Mouse (Mus musculus): ENCODE measurements around the gene Gm49358. TPM values are rescaled to one million over a fixed set of nuclear protein-coding genes. Genes with fewer than 3 reads are reported as not detected.

Gene Gm49358
- total RNA-seq, 2 experiments from 2014 or later: 12.5 to 13.9 TPM

- no peak for DNase-seq (ENCODE audit: low spot score)
Measured at GRCm38 (mm10) chr10:86777614-86778319, 14.0 kb downstream of the Gm49358 start.

DNA sequence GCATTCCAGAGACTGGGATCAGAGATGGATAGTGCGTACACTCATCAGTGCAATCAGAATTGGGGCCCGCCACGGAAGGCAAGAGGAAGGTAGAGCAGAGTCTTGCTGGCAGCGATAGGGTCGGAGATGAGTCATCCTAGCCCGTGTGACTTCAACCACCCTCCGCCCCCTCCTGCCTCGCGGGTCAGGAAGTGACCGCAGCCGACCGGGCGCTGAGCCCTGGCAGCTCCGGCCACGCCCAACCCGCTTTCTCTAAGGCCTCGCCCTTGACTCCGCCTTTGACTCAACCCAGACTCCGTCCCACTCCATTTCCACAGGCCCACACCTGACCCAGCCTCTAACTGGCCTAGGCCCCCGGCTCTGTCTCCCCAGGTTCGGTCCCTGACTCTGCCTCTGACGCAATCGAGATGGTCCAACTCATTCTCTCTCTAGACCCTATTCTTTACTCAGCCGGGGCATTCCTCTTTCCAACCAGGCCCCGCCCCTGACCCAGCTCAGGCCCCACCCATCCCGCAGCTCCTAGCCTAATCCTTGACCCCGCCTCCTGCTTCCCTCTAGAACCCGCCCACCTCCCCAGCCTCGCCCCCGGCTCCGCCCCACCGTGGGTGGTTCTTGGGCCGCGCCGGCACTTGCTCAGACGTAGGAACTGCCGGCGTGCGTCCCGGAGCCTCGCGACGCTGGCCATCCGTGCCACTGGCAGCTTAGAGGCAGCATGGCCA is 14.8 kb downstream of the Gm49358 start, which contains the start of gene Nt5dc3:
TSS of gene Nt5dc3 (plus strand) at position 608 of the 719 bp plus-strand sequence.
- peak; percentile 97 for DNase-seq (ENCODE audit: low spot score)
- intact Hi-C loops (cut with DNase I): loop anchor here (2.0 kb wide), 1 partner anchor 72 kb away; no protein-coding TSS in a partner anchor

More at GRCm38 (mm10) chr10:86777614-86778319, 14.0 kb downstream of the Gm49358 start:
- intact Hi-C loops (cut with DNase I): loop anchor here (2.0 kb wide), 1 partner anchor 71 kb away; no protein-coding TSS in a partner anchor

- peak; percentile 7 for DNase-seq (ENCODE audit: low spot score)
- intact Hi-C loops (cut with DNase I): loop anchor here (2.0 kb wide), 1 partner anchor 72 kb away; no protein-coding TSS in a partner anchor
Measured at GRCm38 (mm10) chr10:86779117-86779755, 15.5 kb downstream of the Gm49358 start.

GRCm38 (mm10) chr10:86779816-86780500 is 16.2 kb downstream of the Gm49358 start:
- no peak for DNase-seq (ENCODE audit: low spot score)
- intact Hi-C loops (cut with DNase I): loop anchor here (2.0 to 5.0 kb wide), 3 partner anchors 37 to 1598 kb away; no protein-coding TSS in a partner anchor

- intact Hi-C loops (cut with DNase I): loop anchor here (5.0 kb wide), 2 partner anchors 36 to 1599 kb away; no protein-coding TSS in a partner anchor
- DNase-seq (ENCODE audit: low spot score): no peak
Measured at GRCm38 (mm10) chr10:86781641-86782040, 17.9 kb downstream of the Gm49358 start.

DNA sequence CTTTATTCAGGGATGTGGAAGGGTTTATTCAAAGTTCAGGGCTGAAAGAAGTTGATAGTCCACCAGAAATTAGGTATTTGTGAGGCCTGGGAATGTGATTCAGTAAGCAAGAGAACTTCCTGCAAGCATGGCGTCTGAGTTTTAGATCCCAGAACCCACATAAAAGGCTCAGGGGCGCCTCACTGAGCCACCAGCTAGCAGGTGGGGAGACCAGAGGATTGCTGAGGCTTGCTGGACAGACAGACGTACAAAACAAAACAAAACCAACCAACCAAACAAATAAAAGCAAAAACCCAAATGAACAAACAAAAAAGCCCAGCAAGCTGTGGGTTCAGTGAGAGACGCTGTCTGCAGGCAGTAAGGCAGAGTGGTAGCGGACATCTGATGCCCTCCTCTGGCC is 18.9 kb downstream of the Gm49358 start:
- no peak for DNase-seq (ENCODE audit: low spot score)
- intact Hi-C loops (cut with DNase I): loop anchor here (5.0 kb wide), 2 partner anchors 35 to 1600 kb away; no protein-coding TSS in a partner anchor

- intact Hi-C loops (cut with DNase I): loop anchor here (5.0 kb wide), 2 partner anchors 34 to 1601 kb away; no protein-coding TSS in a partner anchor
- DNase-seq (ENCODE audit: low spot score): no peak
Measured at GRCm38 (mm10) chr10:86783561-86783960, 19.8 kb downstream of the Gm49358 start.

GRCm38 (mm10) chr10:86784126-86784675 is 20.4 kb downstream of the Gm49358 start:
- DNase-seq (ENCODE audit: low spot score): no peak
- intact Hi-C loops (cut with DNase I): loop anchor here (5.0 kb wide), 2 partner anchors 33 to 1602 kb away; no protein-coding TSS in a partner anchor

- DNase-seq (ENCODE audit: low spot score): no peak
- intact Hi-C loops (cut with DNase I): no loop called here
Measured at GRCm38 (mm10) chr10:86785396-86785795, 21.6 kb downstream of the Gm49358 start.

DNA sequence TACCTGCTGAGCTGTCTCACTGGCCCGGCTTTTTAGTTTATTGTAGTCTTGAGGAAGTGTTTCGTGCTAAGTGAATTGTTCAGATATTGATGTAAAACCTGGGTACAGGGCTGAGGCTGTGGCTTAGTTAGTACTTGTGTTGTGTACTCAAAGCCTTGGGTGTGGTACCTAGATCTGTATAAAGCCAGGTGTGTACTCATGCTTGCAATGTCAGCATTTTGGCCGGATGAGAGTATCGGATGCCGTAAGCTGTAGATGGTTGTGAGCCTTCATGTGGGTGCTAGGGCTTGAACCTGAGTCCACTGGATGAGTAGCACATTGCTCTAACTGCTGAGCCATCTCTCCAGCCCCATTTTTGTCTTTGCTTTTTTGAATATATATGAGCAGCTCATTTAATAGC is 22.3 kb downstream of the Gm49358 start:
- intact Hi-C loops (cut with DNase I): no loop called here
- no peak for DNase-seq (ENCODE audit: low spot score)

DNA sequence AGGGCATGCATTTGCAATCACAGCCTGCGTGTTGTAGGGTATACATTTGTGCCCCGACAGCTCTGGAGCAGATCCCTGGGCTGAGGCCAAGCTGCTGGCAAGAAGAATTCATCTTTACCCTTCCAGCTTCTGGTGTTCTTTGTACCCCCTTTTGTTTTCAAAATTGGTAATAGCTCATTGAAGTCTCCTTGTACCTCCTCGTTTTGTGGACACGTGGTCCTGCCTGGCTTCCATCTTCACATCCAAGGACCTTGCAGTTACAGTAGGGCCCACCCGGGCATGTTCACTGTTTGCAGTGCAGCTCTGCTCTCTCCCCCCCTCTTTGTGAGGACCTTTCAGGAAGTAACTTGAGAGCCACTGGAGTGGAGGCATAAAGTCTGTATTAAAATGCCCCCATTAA is 24.4 kb downstream of the Gm49358 start:
- DNase-seq (ENCODE audit: low spot score): no peak
- intact Hi-C loops (cut with DNase I): no loop called here

GRCm38 (mm10) chr10:86789146-86789672 is 25.4 kb downstream of the Gm49358 start:
- no peak for DNase-seq (ENCODE audit: low spot score)
- intact Hi-C loops (cut with DNase I): no loop called here

- no peak for DNase-seq (ENCODE audit: low spot score)
- intact Hi-C loops (cut with DNase I): no loop called here
Measured at GRCm38 (mm10) chr10:86791507-86792184, 27.9 kb downstream of the Gm49358 start.

- intact Hi-C loops (cut with DNase I): no loop called here
- peak; percentile 52 for DNase-seq (ENCODE audit: low spot score)
Measured at GRCm38 (mm10) chr10:86793509-86793951, 29.8 kb downstream of the Gm49358 start.

DNA sequence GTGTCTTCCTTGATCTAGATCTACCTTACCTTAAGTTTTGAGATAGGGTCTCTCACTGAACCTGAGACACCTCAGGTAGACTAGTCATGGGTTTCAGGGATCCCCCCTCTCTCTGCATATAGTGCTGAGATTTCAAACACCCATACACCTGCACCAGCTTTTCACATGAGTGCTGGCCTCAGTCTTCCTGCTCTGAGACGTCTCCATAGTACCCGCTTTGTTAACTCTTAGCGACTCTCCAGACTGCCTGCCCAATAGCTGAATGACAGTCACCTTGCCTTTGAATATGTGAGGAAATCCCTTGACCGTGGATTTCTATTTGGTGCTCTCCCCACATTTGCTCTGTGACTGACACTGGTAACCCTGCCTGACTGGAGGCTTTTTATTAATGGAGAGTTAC is 30.4 kb downstream of the Gm49358 start:
- intact Hi-C loops (cut with DNase I): no loop called here
- DNase-seq (ENCODE audit: low spot score): no peak

- DNase-seq (ENCODE audit: low spot score): no peak
- intact Hi-C loops (cut with DNase I): no loop called here
Measured at GRCm38 (mm10) chr10:86794794-86795535, 31.2 kb downstream of the Gm49358 start.

DNA sequence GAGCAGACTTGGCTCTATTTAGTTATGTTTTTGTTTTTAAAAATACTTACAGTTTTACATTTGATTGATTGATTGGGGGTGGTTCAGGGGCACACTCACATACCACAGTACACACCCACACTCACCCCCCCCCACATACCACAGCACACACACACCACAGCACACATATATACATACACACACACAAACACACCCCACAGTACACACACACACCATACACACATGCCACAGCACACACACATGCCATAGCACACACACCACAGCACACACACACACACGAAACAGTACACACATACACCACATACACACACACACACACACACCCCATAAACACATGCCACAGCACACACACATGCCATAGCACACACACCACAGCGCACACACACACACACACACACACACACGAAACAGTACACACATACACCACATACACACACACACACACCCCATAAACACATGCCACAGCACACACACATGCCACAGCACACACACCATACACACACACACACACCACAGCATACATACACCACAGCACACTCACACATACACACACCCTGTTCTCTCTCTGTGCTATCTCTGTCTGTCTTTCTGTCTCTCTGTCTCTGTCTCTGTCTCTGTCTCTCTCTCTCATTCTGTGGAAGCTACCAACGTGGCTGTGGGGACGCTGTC is 32.4 kb downstream of the Gm49358 start:
- DNase-seq (ENCODE audit: low spot score): no peak
- intact Hi-C loops (cut with DNase I): no loop called here
